Mouse (Mus musculus) liver, embryonic 16.5 days (tissue): ENCODE measurements at regions not wholly inside any gene's neighbourhood (a gene's known extent, or its start where the extent isn't known, plus 50 kb on each side); places are given as distances from the start of the nearest gene placed in this dataset.

Source experiments
- ATAC-seq: fragments of 200-750 bp; cut with Nextera tagmentation; 2 replicates; pipeline ENCODE4 v1.8.0; 2017; ENCODE audit warnings: low read depth, mild to moderate bottlenecking, moderate number of reproducible peaks, moderate library complexity
- H3K27ac ChIP-seq: fragments of 300-500 bp; sonication (generic); 2 replicates; pipeline ENCODE4 v1.5.1; 2014; ENCODE audit warnings: mild to moderate bottlenecking, low read length
- H3K27me3 ChIP-seq: fragments of 300-500 bp; sonication (generic); 2 replicates; pipeline ENCODE4 v1.6.1; 2014; ENCODE audit warnings: low read depth, low read length, mixed read lengths; ENCODE audit not compliant: control insufficient read depth, insufficient read depth
- H3K36me3 ChIP-seq: fragments of 300-500 bp; sonication (generic); 2 replicates; pipeline ENCODE4 v1.6.1; 2014; ENCODE audit warnings: mild to moderate bottlenecking; ENCODE audit not compliant: control insufficient read depth, insufficient read depth
- H3K4me1 ChIP-seq: fragments of 300-500 bp; sonication (generic); 2 replicates; pipeline ENCODE4 v1.6.1; 2014; ENCODE audit warnings: low read depth, low read length, mixed read lengths; ENCODE audit not compliant: control insufficient read depth
- H3K4me2 ChIP-seq: fragments of 300-500 bp; sonication (generic); 2 replicates; pipeline ENCODE4 v1.6.1; 2014; ENCODE audit warnings: low read depth, low read length, mixed read lengths
- H3K4me3 ChIP-seq: fragments of 300-500 bp; sonication (generic); 2 replicates; pipeline ENCODE4 v1.5.1; 2014; ENCODE audit warnings: low read depth, mild to moderate bottlenecking, low read length
- H3K9ac ChIP-seq: fragments of 300-500 bp; sonication (generic); 2 replicates; pipeline ENCODE4 v1.6.1; 2014; ENCODE audit warnings: low read depth, low read length
- H3K9me3 ChIP-seq: fragments of 300-500 bp; sonication (generic); replicated peaks from 2 replicates; pipeline ENCODE4 v1.6.1; 2016; ENCODE audit warnings: low read length; ENCODE audit not compliant: control insufficient read depth
- WGBS: fragments of 180-500 bp; shearing (Covaris S2); extraction: QIAGEN DNeasy Blood & Tissue Kit; methylation state at CpG from one replicate; pipeline ENCODE4 v1.1.7; 2014; ENCODE audit not compliant: insufficient replicate concordance; 5-methylcytosine and 5-hydroxymethylcytosine counted together

DNA sequence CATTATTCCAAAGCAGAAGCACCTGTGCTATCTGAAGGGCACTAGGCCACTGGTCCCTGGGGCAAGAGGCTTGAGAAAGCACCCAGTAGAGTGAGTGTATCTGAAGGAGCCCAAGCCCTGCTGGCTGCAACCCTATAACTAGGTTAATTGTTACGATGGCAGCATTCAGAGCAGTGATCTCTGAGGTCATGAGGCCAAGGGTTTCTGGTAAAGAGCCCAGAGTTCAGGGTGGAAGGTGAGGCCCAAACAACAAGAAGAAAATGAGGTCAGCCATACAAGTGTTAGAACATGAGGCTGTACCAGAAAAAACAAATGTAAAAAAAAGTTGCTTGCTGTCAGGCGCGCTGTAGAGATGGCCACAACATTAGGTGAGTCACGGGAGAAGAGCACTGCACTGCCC is 53.5 kb upstream of the Adgrl2 start:
- Histone ChIP-seq H3K4me1 (no peaks in the 10 kb centered on the region), H3K9me3 (no peaks in the 10 kb centered on the region), H3K9ac (no peak overlapping the region), H3K4me3 (no peak overlapping the region), H3K4me2 (no peak overlapping the region), H3K36me3 (no peaks in the 10 kb centered on the region), H3K27me3 (no peaks in the 10 kb centered on the region), H3K27ac (no peak overlapping the region)
- no peak for ATAC-seq
- 72% methylated on average over 4 of the region's 4 CpGs for WGBS

GRCm38 (mm10) chr3:149042527-149042926 is 52.2 kb upstream of the Adgrl2 start:
- no peaks in the 10 kb centered on the region for H3K9me3 ChIP-seq
- H3K27ac ChIP-seq, result no peak overlapping the region
- whole genome bisulfite sequencing, result 50% methylated on average over 9 of the region's 9 CpGs
- no peak for ATAC-seq
- H3K4me2 ChIP-seq, result no peak overlapping the region
- H3K27me3 ChIP-seq, result no peaks in the 10 kb centered on the region
- no peaks in the 10 kb centered on the region for H3K4me1 ChIP-seq
- H3K4me3 ChIP-seq, result no peak overlapping the region
- H3K9ac ChIP-seq, result no peak overlapping the region
- H3K36me3 ChIP-seq, result no peaks in the 10 kb centered on the region

- H3K27me3 ChIP-seq, result no peaks in the 10 kb centered on the region
- H3K36me3 ChIP-seq, result no peaks in the 10 kb centered on the region
- H3K4me2 ChIP-seq, result no peak overlapping the region
- no peak for ATAC-seq
- 36% methylated on average over 3 of the region's 3 CpGs for WGBS
- no peaks in the 10 kb centered on the region for H3K4me1 ChIP-seq
- H3K27ac ChIP-seq, result no peak overlapping the region
- H3K4me3 ChIP-seq, result no peak overlapping the region
- no peak overlapping the region for H3K9ac ChIP-seq
- no peaks in the 10 kb centered on the region for H3K9me3 ChIP-seq
Measured at GRCm38 (mm10) chr3:149041188-149041587, 50.8 kb upstream of the Adgrl2 start.
